Mouse (Mus musculus): ENCODE measurements around the gene Tpmt. TPM values are rescaled to one million over a fixed set of nuclear protein-coding genes. Genes with fewer than 3 reads are reported as not detected.

Tpmt gene
- 10 to 100 TPM in 1 of 2 experiments, 1 to 10 TPM in 1; 4.9 to 12.1 TPM for polyA plus RNA-seq (2017; shearing (Covaris generic))

GRCm38 (mm10) chr13:47044617-47044947, at the start of gene Tpmt:
Gene Tpmt, minus strand, starts transcription at chr13:47044737.

GRCm38 (mm10) chr13:47043030-47043680, 1.4 kb downstream of the Tpmt start, which contains the start of gene Kdm1b:
Gene Kdm1b, plus strand, starts transcription at chr13:47043499.

DNA sequence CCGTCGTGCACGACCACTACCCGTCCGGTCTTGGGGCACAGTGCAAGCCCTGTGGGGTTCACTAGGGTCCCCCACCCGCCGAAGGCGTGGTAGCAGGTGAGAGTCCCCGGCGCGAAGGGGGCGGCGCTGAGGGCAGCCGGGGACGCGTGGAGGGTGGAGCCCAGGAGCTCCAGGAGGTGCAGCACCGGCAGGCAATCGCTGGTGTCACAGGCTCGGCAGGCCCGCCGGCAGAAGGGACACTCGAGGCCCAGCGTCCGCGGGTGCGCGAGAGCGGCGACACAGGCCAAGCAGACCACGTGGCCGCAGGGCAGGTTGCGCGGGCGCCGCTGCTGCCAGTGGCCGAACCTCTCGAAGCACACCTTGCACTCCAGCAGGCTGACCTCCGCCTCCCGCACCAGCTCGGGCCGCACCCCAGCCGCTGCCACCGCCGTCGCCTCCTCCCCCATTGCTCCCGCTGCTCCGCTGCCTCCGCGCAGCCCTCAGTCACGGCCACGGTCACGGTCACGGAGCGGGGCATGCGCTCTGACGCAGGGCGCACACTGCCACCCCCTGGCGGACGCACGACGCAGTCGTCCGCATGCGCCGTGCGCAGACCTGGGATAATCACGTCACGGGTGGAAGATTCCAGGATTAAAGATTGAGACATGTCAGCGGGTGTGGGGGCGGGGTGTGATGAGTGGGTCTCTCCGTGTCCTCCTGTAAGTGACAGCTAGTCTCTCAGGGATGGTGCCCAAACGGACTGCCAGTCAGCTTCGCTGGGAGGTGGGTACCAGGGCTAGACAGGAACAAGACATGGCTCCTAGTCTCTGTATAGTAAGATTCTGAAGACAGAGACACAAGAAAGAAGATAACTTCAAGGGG, 30.0 kb downstream of the Tpmt start, which contains the start of gene Nhlrc1:
Nhlrc1 (minus strand) TSS at position 517 of the 861 bp plus-strand sequence.

Other genes starting within 250 kb of the Tpmt start
- 10 to 100 TPM; 18.9 to 32.2 TPM for gene Kif13a, start 114.9 kb downstream of the Tpmt start, polyA plus RNA-seq (2017; shearing (Covaris generic))
- 1 to 10 TPM; 1.1 to 1.4 TPM for gene Nhlrc1, start 29.9 kb downstream of the Tpmt start, polyA plus RNA-seq (2017; shearing (Covaris generic))
- 10 to 100 TPM; 22.5 to 42.4 TPM for gene Kdm1b, start 1.2 kb downstream of the Tpmt start, polyA plus RNA-seq (2017; shearing (Covaris generic))
- gene Dek, start 61.5 kb upstream of the Tpmt start, polyA plus RNA-seq (2017; shearing (Covaris generic)) = 100 to 1,000 TPM; 158 to 159 TPM
- gene Rnf144b, start 77.9 kb upstream of the Tpmt start, polyA plus RNA-seq (2017; shearing (Covaris generic)) = 1 to 10 TPM in 1 of 2 experiments, under 1 TPM in 1; 0.04 to 1.0 TPM

All from inflammation-experienced regulatory T-cells (primary cell).